Mouse (Mus musculus): ENCODE measurements around the gene Zfp414. TPM values are rescaled to one million over a fixed set of nuclear protein-coding genes. Genes with fewer than 3 reads are reported as not detected.

Zfp414 gene
- total and polyA plus RNA-seq, 2 experiments = 1.0 to 15.5 TPM

GRCm38 (mm10) chr17:33627281-33627680, 1.6 kb upstream of the Zfp414 start:
- H3K4me1 ChIP-seq (ENCODE audit: control insufficient read depth, insufficient read depth, low read length) = peaks cover 6% of the 10 kb centered on the region; the same call in 1 of the 2 replicates
- H3K27ac ChIP-seq (replicated peaks; ENCODE audit: insufficient read depth, low read depth, low read length) = no peak overlapping the region
- H3K27me3 ChIP-seq (ENCODE audit: control insufficient read depth, insufficient read depth, low read length) = no peaks in the 10 kb centered on the region
- no peaks in the 10 kb centered on the region for H3K79me2 ChIP-seq (ENCODE audit: control insufficient read depth, insufficient read depth, low read length)
- H3K9ac ChIP-seq (ENCODE audit: low read depth, low read length) = no peak overlapping the region
- 90% methylated on average over 3 of the region's 3 CpGs for WGBS
- no peak overlapping the region for H3K4me3 ChIP-seq (ENCODE audit: insufficient read depth, low read depth, low read length)
- DNase-seq (ENCODE audit: extremely low read depth, low read depth, low spot score) = no peak
- H3K36me3 ChIP-seq (ENCODE audit: control insufficient read depth, insufficient read depth, low read length) = no peaks in the 10 kb centered on the region
- TF ChIP-seq CTCF (IDR thresholded peaks at IDR 0.05; ENCODE audit: low read depth, low read length) (no peak), POLR2A (IDR thresholded peaks at IDR 0.05; ENCODE audit: extremely low read depth, insufficient read depth, low read length) (no peak)

- peak overlapping the region; percentile 98 for H3K4me3 ChIP-seq (ENCODE audit: insufficient read depth, low read depth, low read length)
- no peak for DNase-seq (ENCODE audit: extremely low read depth, low read depth, low spot score)
- WGBS = 65% methylated on average over 12 of the region's 12 CpGs
- peaks cover 6% of the 10 kb centered on the region; the same call in 1 of the 2 replicates for H3K4me1 ChIP-seq (ENCODE audit: control insufficient read depth, insufficient read depth, low read length)
- no peak for TF ChIP-seq POLR2A (IDR thresholded peaks at IDR 0.05; ENCODE audit: extremely low read depth, insufficient read depth, low read length)
- no peak for TF ChIP-seq CTCF (IDR thresholded peaks at IDR 0.05; ENCODE audit: low read depth, low read length)
- H3K27ac ChIP-seq (replicated peaks; ENCODE audit: insufficient read depth, low read depth, low read length) = 0 out of 2 replicates have a peak overlapping the region, but pooled peaks have one; percentile 0
- H3K27me3 ChIP-seq (ENCODE audit: control insufficient read depth, insufficient read depth, low read length) = no peaks in the 10 kb centered on the region
- H3K36me3 ChIP-seq (ENCODE audit: control insufficient read depth, insufficient read depth, low read length) = no peaks in the 10 kb centered on the region
- H3K79me2 ChIP-seq (ENCODE audit: control insufficient read depth, insufficient read depth, low read length) = no peaks in the 10 kb centered on the region
- peak overlapping the region; percentile 21 for H3K9ac ChIP-seq (ENCODE audit: low read depth, low read length)
Observed at GRCm38 (mm10) chr17:33629487-33630125, 716 bp downstream of the Zfp414 start.

- Histone ChIP-seq H3K79me2 (ENCODE audit: control insufficient read depth, insufficient read depth, low read length) (no peaks in the 10 kb centered on the region), H3K4me3 (ENCODE audit: insufficient read depth, low read depth, low read length) (no peak overlapping the region), H3K4me1 (ENCODE audit: control insufficient read depth, insufficient read depth, low read length) (peaks cover 6% of the 10 kb centered on the region; the same call in 1 of the 2 replicates), H3K36me3 (ENCODE audit: control insufficient read depth, insufficient read depth, low read length) (no peaks in the 10 kb centered on the region), H3K9ac (ENCODE audit: low read depth, low read length) (no peak overlapping the region), H3K27ac (replicated peaks; ENCODE audit: insufficient read depth, low read depth, low read length) (no peak overlapping the region), H3K27me3 (ENCODE audit: control insufficient read depth, insufficient read depth, low read length) (no peaks in the 10 kb centered on the region)
- no peak for DNase-seq (ENCODE audit: extremely low read depth, low read depth, low spot score)
- TF ChIP-seq CTCF (IDR thresholded peaks at IDR 0.05; ENCODE audit: low read depth, low read length) (no peak), POLR2A (IDR thresholded peaks at IDR 0.05; ENCODE audit: extremely low read depth, insufficient read depth, low read length) (no peak)
- 95% methylated on average over 13 of the region's 13 CpGs for WGBS
Observed at GRCm38 (mm10) chr17:33630171-33630895, 1.4 kb downstream of the Zfp414 start.

GRCm38 (mm10) chr17:33631236-33631635, 2.3 kb downstream of the Zfp414 start:
- Histone ChIP-seq H3K27ac (replicated peaks; ENCODE audit: insufficient read depth, low read depth, low read length) (no peak overlapping the region), H3K4me1 (ENCODE audit: control insufficient read depth, insufficient read depth, low read length) (peaks cover 6% of the 10 kb centered on the region; the same call in 1 of the 2 replicates), H3K79me2 (ENCODE audit: control insufficient read depth, insufficient read depth, low read length) (no peaks in the 10 kb centered on the region), H3K36me3 (ENCODE audit: control insufficient read depth, insufficient read depth, low read length) (no peaks in the 10 kb centered on the region), H3K9ac (ENCODE audit: low read depth, low read length) (no peak overlapping the region), H3K4me3 (ENCODE audit: insufficient read depth, low read depth, low read length) (no peak overlapping the region), H3K27me3 (ENCODE audit: control insufficient read depth, insufficient read depth, low read length) (no peaks in the 10 kb centered on the region)
- WGBS = 97% methylated on average over 9 of the region's 9 CpGs
- no peak for DNase-seq (ENCODE audit: extremely low read depth, low read depth, low spot score)
- no peak for TF ChIP-seq CTCF (IDR thresholded peaks at IDR 0.05; ENCODE audit: low read depth, low read length)
- TF ChIP-seq POLR2A (IDR thresholded peaks at IDR 0.05; ENCODE audit: extremely low read depth, insufficient read depth, low read length) = no peak

- DNase-seq (ENCODE audit: extremely low read depth, low read depth, low spot score) = no peak
- Histone ChIP-seq H3K4me1 (ENCODE audit: control insufficient read depth, insufficient read depth, low read length) (peaks cover 6% of the 10 kb centered on the region; the same call in 1 of the 2 replicates), H3K36me3 (ENCODE audit: control insufficient read depth, insufficient read depth, low read length) (no peaks in the 10 kb centered on the region), H3K4me3 (ENCODE audit: insufficient read depth, low read depth, low read length) (no peak overlapping the region), H3K9ac (ENCODE audit: low read depth, low read length) (no peak overlapping the region), H3K27me3 (ENCODE audit: control insufficient read depth, insufficient read depth, low read length) (no peaks in the 10 kb centered on the region), H3K79me2 (ENCODE audit: control insufficient read depth, insufficient read depth, low read length) (no peaks in the 10 kb centered on the region), H3K27ac (replicated peaks; ENCODE audit: insufficient read depth, low read depth, low read length) (no peak overlapping the region)
- WGBS = 94% methylated on average over 5 of the region's 5 CpGs
- TF ChIP-seq CTCF (IDR thresholded peaks at IDR 0.05; ENCODE audit: low read depth, low read length) (no peak), POLR2A (IDR thresholded peaks at IDR 0.05; ENCODE audit: extremely low read depth, insufficient read depth, low read length) (no peak)
Observed at GRCm38 (mm10) chr17:33631796-33632195, 2.9 kb downstream of the Zfp414 start.

Measured in liver, adult 2 months (tissue).